Mouse (Mus musculus): Measurements from ENCODE around the gene Vps35l. TPM values are rescaled to one million over a fixed set of nuclear protein-coding genes. Genes with fewer than 3 reads are reported as not detected.

The Vps35l gene
- polyA plus RNA-seq, 1 experiment = 120 TPM

- peaks cover 26% of the 10 kb centered on the region for H3K4me1 ChIP-seq (ENCODE audit: control insufficient read depth, insufficient read depth, low read length)
- no peak for TF ChIP-seq POLR2A (IDR thresholded peaks at IDR 0.05; ENCODE audit: borderline replicate concordance, low read depth, low read length)
- TF ChIP-seq CTCF (IDR thresholded peaks at IDR 0.05; ENCODE audit: low read depth, low read length) = no peak
Observed at GRCm38 (mm10) chr7:118793899-118794298, 53.9 kb downstream of the Vps35l start.

DNA sequence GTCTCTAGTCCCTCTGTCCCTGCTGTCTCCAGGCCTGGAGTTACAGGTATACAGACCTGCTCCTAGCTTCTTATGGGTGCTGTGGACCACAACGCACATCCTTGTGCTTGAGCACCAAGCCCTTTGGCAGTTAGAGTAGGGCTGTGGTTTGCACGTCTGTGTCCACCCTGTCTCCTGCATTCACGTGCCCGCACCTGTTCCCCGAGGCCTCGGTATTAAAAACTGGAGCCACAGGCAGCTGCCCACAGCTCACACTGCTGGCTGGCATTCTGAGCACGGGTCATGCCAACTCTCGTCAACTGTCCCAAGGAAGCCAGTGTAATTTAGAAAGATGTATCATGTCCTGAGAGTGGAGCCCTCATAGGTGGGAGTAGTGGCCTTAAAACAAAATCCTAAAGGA, 55.8 kb downstream of the Vps35l start:
- TF ChIP-seq CTCF (IDR thresholded peaks at IDR 0.05; ENCODE audit: low read depth, low read length) (no peak), POLR2A (IDR thresholded peaks at IDR 0.05; ENCODE audit: borderline replicate concordance, low read depth, low read length) (no peak)
- no peak overlapping the region for H3K27ac ChIP-seq (ENCODE audit: insufficient read depth, low read depth, low read length)
- peaks cover 44% of the 10 kb centered on the region for H3K4me1 ChIP-seq (ENCODE audit: control insufficient read depth, insufficient read depth, low read length)
- no peak overlapping the region for H3K4me3 ChIP-seq (ENCODE audit: insufficient read depth, low read length)

More at GRCm38 (mm10) chr7:118793899-118794298, 53.9 kb downstream of the Vps35l start:
- Histone ChIP-seq H3K4me3 (ENCODE audit: insufficient read depth, low read length) (no peak overlapping the region), H3K27ac (ENCODE audit: insufficient read depth, low read depth, low read length) (no peak overlapping the region)

- peak overlapping the region; percentile 100 for H3K27ac ChIP-seq (ENCODE audit: insufficient read depth, low read depth, low read length)
- H3K4me1 ChIP-seq (ENCODE audit: control insufficient read depth, insufficient read depth, low read length) = peaks cover 50% of the 10 kb centered on the region
- H3K4me3 ChIP-seq (ENCODE audit: insufficient read depth, low read length) = no peak overlapping the region
- TF ChIP-seq CTCF (IDR thresholded peaks at IDR 0.05; ENCODE audit: low read depth, low read length) (no peak), POLR2A (IDR thresholded peaks at IDR 0.05; ENCODE audit: borderline replicate concordance, low read depth, low read length) (no peak)
Observed at GRCm38 (mm10) chr7:118796838-118797237, 56.8 kb downstream of the Vps35l start.

GRCm38 (mm10) chr7:118797600-118797999, 57.6 kb downstream of the Vps35l start:
- peak overlapping the region; percentile 100 for H3K27ac ChIP-seq (ENCODE audit: insufficient read depth, low read depth, low read length)
- H3K4me1 ChIP-seq (ENCODE audit: control insufficient read depth, insufficient read depth, low read length) = peaks cover 56% of the 10 kb centered on the region
- TF ChIP-seq POLR2A (IDR thresholded peaks at IDR 0.05; ENCODE audit: borderline replicate concordance, low read depth, low read length) (no peak), CTCF (IDR thresholded peaks at IDR 0.05; ENCODE audit: low read depth, low read length) (no peak)
- H3K4me3 ChIP-seq (ENCODE audit: insufficient read depth, low read length) = peak overlapping the region; percentile 12; the same call in 1 of the 2 replicates

GRCm38 (mm10) chr7:118798105-118798570, 58.1 kb downstream of the Vps35l start:
- Histone ChIP-seq H3K4me1 (ENCODE audit: control insufficient read depth, insufficient read depth, low read length) (peaks cover 60% of the 10 kb centered on the region), H3K27ac (ENCODE audit: insufficient read depth, low read depth, low read length) (peak overlapping the region; percentile 100), H3K4me3 (ENCODE audit: insufficient read depth, low read length) (peak overlapping the region; percentile 72)
- no peak for TF ChIP-seq CTCF (IDR thresholded peaks at IDR 0.05; ENCODE audit: low read depth, low read length)
- no peak for TF ChIP-seq POLR2A (IDR thresholded peaks at IDR 0.05; ENCODE audit: borderline replicate concordance, low read depth, low read length)

DNA sequence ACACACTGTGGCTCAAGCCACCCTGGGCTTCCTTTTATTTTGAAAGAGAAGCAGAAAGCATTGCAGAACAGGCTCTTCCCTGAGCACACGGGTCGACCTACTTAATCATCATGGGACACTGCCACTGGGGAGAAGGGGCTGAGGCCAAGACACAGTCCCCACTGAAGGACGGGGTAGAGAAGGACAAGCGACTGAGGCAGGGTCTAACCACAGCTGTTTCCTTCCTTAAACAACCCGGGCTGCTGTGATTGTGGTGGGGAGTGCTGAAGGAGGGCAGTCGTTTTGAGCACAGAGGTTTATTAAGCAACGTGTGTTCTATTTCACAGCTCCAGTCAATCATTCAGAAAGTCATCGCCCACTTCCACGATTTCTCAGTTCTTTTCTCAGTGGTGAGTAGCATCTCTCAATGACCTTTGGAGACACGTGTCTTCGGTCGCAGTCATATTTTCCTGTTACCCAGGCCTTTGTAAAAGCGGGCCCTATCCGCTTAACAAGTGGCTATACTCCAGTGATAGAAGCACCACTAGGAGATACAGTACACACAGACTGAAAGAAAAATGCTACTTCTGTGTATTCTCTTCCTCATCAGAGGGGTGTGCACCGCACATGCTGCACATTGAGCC, 60.2 kb downstream of the Vps35l start:
- TF ChIP-seq CTCF (IDR thresholded peaks at IDR 0.05; ENCODE audit: low read depth, low read length) = no peak
- no peak for TF ChIP-seq POLR2A (IDR thresholded peaks at IDR 0.05; ENCODE audit: borderline replicate concordance, low read depth, low read length)

DNA sequence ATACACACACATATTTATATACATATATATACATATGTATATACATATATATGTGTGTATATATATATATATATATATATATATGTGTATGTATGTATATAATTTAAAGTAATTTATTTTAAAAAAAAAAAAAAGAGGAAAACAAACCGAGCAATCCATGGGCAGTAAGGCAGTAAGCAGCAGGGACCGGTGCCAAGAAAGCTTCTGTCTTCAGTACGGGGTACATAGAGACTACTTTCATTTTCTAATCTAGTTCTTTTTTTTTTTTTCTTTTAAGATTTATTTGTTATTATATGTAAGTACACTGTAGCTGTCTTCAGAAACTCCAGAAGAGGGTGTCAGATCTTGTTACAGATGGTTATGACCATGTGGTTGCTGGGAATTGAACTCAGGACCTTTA, 61.8 kb downstream of the Vps35l start:
- H3K27ac ChIP-seq (ENCODE audit: insufficient read depth, low read depth, low read length) = peak overlapping the region; percentile 40
- TF ChIP-seq POLR2A (IDR thresholded peaks at IDR 0.05; ENCODE audit: borderline replicate concordance, low read depth, low read length) (no peak), CTCF (IDR thresholded peaks at IDR 0.05; ENCODE audit: low read depth, low read length) (no peak)
- no peak overlapping the region for H3K4me3 ChIP-seq (ENCODE audit: insufficient read depth, low read length)
- peaks cover 49% of the 10 kb centered on the region for H3K4me1 ChIP-seq (ENCODE audit: control insufficient read depth, insufficient read depth, low read length)

More for the DNA sequence above, 60.2 kb downstream of the Vps35l start:
- Histone ChIP-seq H3K4me1 (ENCODE audit: control insufficient read depth, insufficient read depth, low read length) (peaks cover 61% of the 10 kb centered on the region), H3K27ac (ENCODE audit: insufficient read depth, low read depth, low read length) (peak overlapping the region; percentile 100), H3K4me3 (ENCODE audit: insufficient read depth, low read length) (no peak overlapping the region)

- no peak overlapping the region for H3K4me3 ChIP-seq (ENCODE audit: insufficient read depth, low read length)
- TF ChIP-seq CTCF (IDR thresholded peaks at IDR 0.05; ENCODE audit: low read depth, low read length) (no peak), POLR2A (IDR thresholded peaks at IDR 0.05; ENCODE audit: borderline replicate concordance, low read depth, low read length) (no peak)
- H3K4me1 ChIP-seq (ENCODE audit: control insufficient read depth, insufficient read depth, low read length) = peaks cover 40% of the 10 kb centered on the region
- no peak overlapping the region for H3K27ac ChIP-seq (ENCODE audit: insufficient read depth, low read depth, low read length)
Observed at GRCm38 (mm10) chr7:118803425-118803824, 63.4 kb downstream of the Vps35l start.

- peaks cover 20% of the 10 kb centered on the region for H3K4me1 ChIP-seq (ENCODE audit: control insufficient read depth, insufficient read depth, low read length)
- TF ChIP-seq CTCF (IDR thresholded peaks at IDR 0.05; ENCODE audit: low read depth, low read length) (no peak), POLR2A (IDR thresholded peaks at IDR 0.05; ENCODE audit: borderline replicate concordance, low read depth, low read length) (no peak)
- H3K27ac ChIP-seq (ENCODE audit: insufficient read depth, low read depth, low read length) = no peak overlapping the region
- H3K4me3 ChIP-seq (ENCODE audit: insufficient read depth, low read length) = no peak overlapping the region
Observed at GRCm38 (mm10) chr7:118806631-118807411, 66.8 kb downstream of the Vps35l start.

GRCm38 (mm10) chr7:118807899-118808298, 67.9 kb downstream of the Vps35l start:
- Histone ChIP-seq H3K4me1 (ENCODE audit: control insufficient read depth, insufficient read depth, low read length) (peaks cover 15% of the 10 kb centered on the region), H3K27ac (ENCODE audit: insufficient read depth, low read depth, low read length) (no peak overlapping the region), H3K4me3 (ENCODE audit: insufficient read depth, low read length) (no peak overlapping the region)
- TF ChIP-seq CTCF (IDR thresholded peaks at IDR 0.05; ENCODE audit: low read depth, low read length) = no peak
